Mouse (Mus musculus) cerebellum, postnatal 4 days (tissue): ENCODE measurements at regions not wholly inside any gene's neighbourhood (a gene's known extent, or its start where the extent isn't known, plus 50 kb on each side); places are given as distances from the start of the nearest gene placed in this dataset.
A peak's percentile ranks its signal among the peaks of the same experiment; 100 is the strongest.

Experiments used
- DNase-seq, 2 experiments: peaks; one replicate each; pipeline ENCODE4 v3.0.0; 2022; ENCODE audit warnings: low spot score in 2 of 2, mixed read lengths in 1 of 2

DNA sequence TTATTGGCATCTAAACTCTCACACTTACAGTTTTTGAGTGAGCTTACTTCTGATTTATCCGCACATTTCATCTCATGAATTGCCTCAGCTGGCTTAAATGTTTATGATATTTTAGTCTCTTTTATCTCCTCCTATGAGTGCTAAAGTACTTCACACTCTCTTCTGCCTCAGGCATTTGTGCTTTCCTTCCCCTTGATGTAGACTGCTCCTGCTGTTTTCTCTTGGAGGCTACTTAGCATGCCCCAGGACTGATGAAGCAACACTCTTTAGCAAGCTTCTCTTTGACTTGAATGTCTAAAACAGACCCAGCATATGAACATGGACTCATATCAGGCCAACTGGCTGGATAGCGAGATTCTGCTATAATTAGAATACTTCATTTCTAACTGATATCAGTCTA, 882.8 kb downstream of the Tecrl start:
- no peak for DNase-seq

- no peak for DNase-seq
Observed at GRCm38 (mm10) chr5:82464272-82464671, 890.7 kb downstream of the Tecrl start.

DNA sequence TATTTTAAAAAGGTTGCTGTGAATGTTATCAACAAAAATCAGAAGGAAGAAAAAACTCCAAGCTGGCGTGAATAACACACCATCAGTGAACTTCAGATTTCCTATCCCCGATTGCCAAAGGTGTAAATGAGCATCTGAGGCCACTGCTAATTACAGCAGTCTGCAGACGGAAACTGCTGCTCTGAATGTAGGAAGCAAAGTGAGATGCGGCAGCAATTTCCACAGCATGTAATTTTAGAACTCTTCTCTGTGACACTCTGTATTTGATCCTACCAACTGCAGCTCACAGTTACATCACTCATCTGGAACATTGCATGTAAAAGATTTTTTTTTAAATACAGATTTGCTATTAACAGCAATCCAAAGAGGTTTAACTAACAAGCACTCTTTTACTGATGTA, 913.7 kb downstream of the Tecrl start:
- no peak for DNase-seq

DNA sequence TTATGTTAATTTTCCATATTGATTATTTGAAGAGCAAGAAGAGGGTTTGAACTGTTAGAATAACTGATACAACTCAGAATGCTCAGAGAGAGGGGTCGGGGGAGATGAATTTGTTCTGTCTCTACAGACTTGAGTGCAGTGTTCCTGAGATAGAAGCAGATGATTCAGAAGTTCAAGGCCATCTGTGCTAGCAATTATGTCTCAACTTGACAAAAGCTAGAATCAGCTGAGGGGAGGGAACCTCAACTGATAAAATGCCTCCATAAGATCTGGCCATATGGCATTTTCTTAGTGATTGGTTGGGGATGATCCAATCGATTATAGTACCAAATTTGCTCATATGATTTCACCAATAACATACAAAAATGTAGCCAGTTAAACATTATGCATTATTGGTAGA, 914.9 kb downstream of the Tecrl start:
- DNase-seq = no peak

DNA sequence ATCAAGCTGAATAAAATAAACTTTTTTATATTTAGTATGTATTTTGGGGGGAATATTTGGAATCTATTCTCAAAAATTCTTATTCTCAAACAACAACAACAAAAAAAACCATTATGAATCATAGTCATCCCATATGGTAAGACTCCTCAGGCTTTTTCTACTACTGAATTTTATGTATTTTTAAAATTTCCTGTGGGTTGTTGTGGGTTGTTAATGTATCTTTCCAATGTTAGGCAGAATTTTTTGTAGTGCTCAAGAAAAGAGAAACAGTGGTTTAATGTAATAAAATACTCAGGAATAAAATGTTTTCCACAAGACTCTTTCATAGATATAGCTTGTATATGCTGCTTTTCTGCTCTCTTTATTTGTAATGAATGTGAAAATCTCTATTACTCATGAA, 934.6 kb downstream of the Tecrl start:
- no peak for DNase-seq

GRCm38 (mm10) chr5:82396632-82397234, 958.3 kb downstream of the Tecrl start:
- no peak for DNase-seq

GRCm38 (mm10) chr5:82361624-82362023, 993.4 kb downstream of the Tecrl start:
- DNase-seq = no peak

GRCm38 (mm10) chr5:82356336-82356735, 998.7 kb downstream of the Tecrl start:
- no peak for DNase-seq

- no peak for DNase-seq
Observed at GRCm38 (mm10) chr5:82351089-82351488, 1003.9 kb downstream of the Tecrl start.

- peak; percentile 26 to 66 for DNase-seq
Observed at GRCm38 (mm10) chr5:82346672-82347071, 1008.3 kb downstream of the Tecrl start.

- DNase-seq = no peak
Observed at GRCm38 (mm10) chr5:82324354-82324753, 1030.6 kb downstream of the Tecrl start.

DNA sequence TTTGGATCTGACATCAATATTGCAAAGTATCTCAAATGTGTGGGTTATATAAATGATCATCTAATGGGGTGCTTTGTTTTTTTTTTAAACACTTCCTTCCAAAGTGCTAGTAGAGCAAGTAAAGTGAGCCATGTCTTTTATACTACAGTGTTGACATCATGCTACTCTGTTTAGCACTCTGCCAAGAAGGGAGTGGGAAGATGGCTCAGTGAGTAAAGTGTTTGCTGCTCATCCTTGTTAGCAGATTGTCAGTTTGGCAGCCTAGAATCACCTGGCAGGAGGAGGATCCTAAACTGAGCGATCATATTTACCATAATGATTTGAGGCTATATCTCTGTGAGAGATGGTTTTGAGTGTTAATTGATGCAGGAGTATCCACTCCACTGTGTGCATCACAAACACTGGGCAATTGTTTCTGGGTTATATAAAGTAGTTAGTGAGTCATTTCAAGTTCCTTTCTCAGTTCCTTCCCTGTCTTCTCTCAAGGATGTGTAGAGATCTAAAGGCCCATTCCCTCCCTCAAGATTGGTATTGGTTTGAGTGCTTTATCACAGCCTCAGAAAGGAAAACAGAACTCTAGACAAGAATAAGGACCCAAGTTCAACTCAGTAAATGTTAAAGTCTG, 1035.2 kb downstream of the Tecrl start:
- no peak for DNase-seq

- no peak for DNase-seq
Observed at GRCm38 (mm10) chr5:82312054-82312453, 1042.9 kb downstream of the Tecrl start.

DNA sequence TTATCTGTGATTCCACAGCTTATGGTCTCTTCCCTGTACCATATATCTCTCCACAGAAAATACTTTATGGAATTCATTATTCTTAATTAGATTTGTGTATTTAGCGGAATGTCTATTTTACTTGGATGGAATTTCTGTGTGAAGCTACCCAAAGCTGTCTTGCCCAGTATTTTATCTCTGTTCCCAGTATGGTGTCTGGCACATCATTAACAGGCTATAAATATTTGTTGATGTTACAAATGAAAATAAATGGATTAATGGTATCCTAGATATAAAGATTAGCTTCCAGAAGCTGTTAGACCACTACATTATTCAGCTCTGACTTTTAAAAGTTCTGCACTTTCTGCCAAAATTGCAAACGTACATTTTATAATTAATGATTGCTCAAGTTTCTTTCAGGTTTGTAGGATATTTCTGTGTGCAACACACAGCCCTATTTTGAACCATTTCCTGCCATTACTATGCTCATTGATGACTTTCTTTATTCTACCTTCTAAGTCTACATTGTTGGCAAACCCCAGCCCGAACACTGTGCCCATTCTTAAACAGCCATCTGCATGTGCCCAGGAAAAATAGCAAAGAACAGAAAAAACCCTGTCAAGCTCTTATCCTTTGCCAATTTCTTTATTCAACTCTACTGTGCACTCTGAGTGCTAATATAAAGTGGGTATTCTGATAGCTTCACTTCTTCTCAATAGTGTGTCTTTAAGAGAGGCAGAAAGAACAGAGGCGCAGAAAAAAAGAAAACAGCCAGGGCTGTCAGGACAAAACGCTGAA, 1066.7 kb downstream of the Tecrl start:
- no peak for DNase-seq

DNA sequence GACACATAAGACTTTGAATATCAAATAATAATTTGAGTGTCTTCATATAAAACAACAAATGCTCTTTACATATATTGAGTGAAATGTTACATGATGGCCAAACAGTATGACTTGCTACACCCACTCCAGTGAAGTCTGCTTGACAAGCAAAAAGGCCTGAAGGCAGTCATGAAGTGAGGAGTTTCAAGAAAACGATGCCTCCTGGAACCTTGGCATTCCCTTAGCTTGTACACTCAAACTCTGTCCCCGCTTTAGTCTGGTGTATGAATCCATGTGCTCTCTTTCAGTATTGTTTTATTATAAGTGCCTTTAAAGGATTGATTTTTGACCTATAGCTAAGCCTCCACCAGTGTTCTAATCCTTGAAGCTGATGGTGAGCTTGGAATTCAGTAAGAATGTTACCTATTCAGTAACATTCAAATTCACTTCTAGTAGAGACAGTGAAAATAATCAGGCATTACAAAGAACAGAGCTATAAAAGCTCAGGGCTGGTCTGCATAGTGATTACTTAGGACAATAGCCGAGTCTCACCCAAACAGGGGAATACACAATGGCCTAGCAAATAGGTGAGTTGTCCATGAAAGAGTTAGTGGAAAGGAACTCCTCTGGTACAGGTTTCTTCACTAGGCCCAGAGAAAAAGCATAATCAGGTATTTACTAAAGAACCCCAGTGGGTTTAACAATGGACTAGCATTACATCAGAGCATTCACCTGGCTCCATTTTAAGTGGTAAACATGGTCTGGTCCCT, 1101.5 kb downstream of the Tecrl start:
- no peak for DNase-seq

GRCm38 (mm10) chr5:82226329-82226728, 1128.7 kb downstream of the Tecrl start:
- no peak for DNase-seq

DNA sequence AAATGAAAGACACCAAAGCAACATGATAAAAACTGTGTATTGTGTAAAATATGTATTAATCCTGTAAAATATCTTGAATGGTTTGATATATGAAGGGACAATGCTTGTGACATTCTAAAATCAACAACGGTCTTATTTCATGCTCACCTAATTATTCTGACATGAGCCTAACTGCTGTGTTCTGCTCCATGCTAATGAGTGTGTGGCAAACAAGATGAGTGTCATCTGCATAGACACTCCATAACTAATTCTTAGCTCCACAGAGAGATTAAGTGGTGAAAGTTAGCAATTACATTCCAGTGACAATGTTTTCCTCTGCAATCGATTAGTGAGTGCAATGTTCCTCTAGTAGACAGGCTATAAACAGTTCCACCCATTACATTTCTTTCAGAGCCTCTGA, 1131.4 kb downstream of the Tecrl start:
- DNase-seq = no peak

DNA sequence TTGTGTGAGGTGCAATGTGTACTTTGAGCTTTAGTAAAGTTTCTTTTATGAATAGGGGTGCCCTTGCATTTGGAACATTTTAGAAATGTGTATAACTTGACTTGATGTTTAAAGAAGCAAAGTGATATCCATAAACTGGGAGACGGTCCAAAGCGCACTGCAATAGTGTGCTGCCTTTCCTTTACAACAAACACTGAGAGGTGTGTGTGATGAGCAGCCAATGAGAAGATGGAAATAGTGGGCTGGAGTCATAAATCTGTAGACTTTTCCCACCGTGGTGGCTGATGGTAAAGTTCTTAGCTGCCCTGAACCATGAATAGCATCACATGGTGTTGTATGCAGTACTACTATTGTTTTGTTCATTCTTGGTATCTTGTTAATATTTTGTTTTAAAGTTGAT, 1151.4 kb downstream of the Tecrl start:
- DNase-seq = no peak
